Mouse (Mus musculus) heart, embryonic 15.5 days (tissue): ENCODE measurements around the gene Gm45713. TPM values are rescaled to one million over a fixed set of nuclear protein-coding genes. Genes with fewer than 3 reads are reported as not detected.

Source experiments
- ATAC-seq: fragments of 200-750 bp; cut with Nextera tagmentation; replicated peaks from 2 replicates; pipeline ENCODE4 v1.8.0; 2017; ENCODE audit warnings: low read depth, moderate TSS enrichment; ENCODE audit not compliant: insufficient number of reproducible peaks, insufficient read depth, low FRiP score
- H3K27ac ChIP-seq: fragments of 300-500 bp; sonication (generic); 2 replicates; pipeline ENCODE4 v1.5.1; 2015; ENCODE audit warnings: mild to moderate bottlenecking, inconsistent platforms
- H3K27me3 ChIP-seq: fragments of 300-500 bp; sonication (generic); 2 replicates; pipeline ENCODE4 v1.6.1; 2015; ENCODE audit warnings: inconsistent platforms
- H3K36me3 ChIP-seq: fragments of 300-500 bp; sonication (generic); 2 replicates; pipeline ENCODE4 v1.6.1; 2015; ENCODE audit warnings: mild to moderate bottlenecking, inconsistent platforms
- H3K4me1 ChIP-seq: fragments of 300-500 bp; sonication (generic); replicated peaks from 2 replicates; pipeline ENCODE4 v1.6.1; 2015; ENCODE audit warnings: inconsistent platforms
- H3K4me2 ChIP-seq: fragments of 300-500 bp; sonication (generic); 2 replicates; pipeline ENCODE4 v1.6.1; 2015; ENCODE audit warnings: inconsistent platforms, mild to moderate bottlenecking, moderate library complexity
- H3K4me3 ChIP-seq: fragments of 300-500 bp; sonication (generic); 2 replicates; pipeline ENCODE4 v1.5.1; 2015; ENCODE audit warnings: mild to moderate bottlenecking, inconsistent platforms
- H3K9ac ChIP-seq: fragments of 300-500 bp; sonication (generic); 2 replicates; pipeline ENCODE4 v1.6.1; 2015; ENCODE audit warnings: mild to moderate bottlenecking, inconsistent platforms
- H3K9me3 ChIP-seq: fragments of 300-500 bp; sonication (generic); replicated peaks from 2 replicates; pipeline ENCODE4 v1.6.1; 2016; ENCODE audit warnings: inconsistent platforms
- WGBS: fragments of 180-500 bp; shearing (Covaris S2); methylation state at CpG from one replicate; pipeline ENCODE4 v1.1.7; 2015; ENCODE audit warnings: mixed read lengths; 5-methylcytosine and 5-hydroxymethylcytosine counted together
- polyA plus RNA-seq: library from polyadenylated mRNA; unstranded; fragments of >200 nt; fragmentation: Nextera tagmentation; extraction: Ambion mirVana; gene quantifications from 2 replicates; pipeline ENCODE4 v1.2.1, GENCODE M21; 2015

Gm45713 gene
- polyA plus RNA-seq, 1 experiment from 2014 or later: not detected

DNA sequence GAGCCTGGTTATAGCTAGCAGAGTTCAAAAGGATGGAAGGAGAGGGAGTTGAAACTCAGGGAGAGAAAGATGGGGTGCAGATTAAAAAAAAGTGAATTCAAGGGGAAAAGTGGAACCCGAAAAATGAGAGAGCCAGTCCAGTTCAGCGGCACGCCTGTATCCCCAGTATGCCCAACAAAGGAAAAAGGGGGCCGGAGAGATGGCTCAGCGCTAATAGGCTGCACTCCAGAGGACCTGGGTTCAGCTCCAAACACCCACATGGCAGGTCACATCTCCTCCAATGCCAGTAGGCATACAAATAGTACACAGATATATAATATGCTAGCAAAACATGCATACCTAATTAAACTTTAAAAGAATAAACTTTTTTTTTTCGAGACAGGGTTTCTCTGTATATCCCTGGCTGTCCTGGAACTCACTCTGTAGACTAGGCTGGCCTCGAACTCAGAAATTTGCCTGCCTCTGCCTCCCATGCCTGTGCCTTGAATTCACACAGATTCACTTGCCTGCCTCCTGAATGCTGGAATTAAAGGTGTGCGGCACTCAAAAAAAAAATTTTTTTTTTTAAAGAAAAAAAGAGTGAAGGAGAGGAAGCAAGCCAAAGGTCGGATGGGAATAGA lies 27.1 kb upstream of the Gm45713 start:
- Histone ChIP-seq H3K27me3 (peaks cover 59% of the 10 kb centered on the region), H3K27ac (no peak overlapping the region), H3K9me3 (no peaks in the 10 kb centered on the region), H3K4me1 (peaks cover 20% of the 10 kb centered on the region), H3K4me2 (no peak overlapping the region), H3K9ac (no peak overlapping the region), H3K4me3 (no peak overlapping the region), H3K36me3 (peaks cover 10% of the 10 kb centered on the region; the same call in 1 of the 2 replicates)
- no peak for ATAC-seq
- 72% methylated on average over 9 of the region's 9 CpGs for WGBS

DNA sequence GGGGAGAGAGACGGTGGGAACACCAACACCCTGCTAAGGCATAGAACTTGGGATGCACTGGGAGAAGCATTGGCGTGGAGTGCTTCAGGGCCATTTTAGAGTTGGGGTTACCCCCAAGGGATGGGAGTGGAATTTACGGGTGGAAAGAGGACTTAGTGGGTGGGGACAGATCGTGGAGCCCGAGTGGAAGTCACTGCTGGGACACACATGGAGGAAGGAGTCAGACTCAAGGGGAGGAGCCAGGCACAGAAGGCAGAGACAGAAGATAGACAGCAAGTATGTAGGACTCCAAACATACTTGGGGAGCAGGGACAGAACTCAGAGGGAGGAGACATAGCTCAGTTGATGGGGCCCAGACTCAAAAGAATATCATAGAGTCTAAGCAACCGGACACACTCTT lies 26.5 kb upstream of the Gm45713 start:
- H3K4me2 ChIP-seq: peak overlapping the region; percentile 81
- H3K27ac ChIP-seq: no peak overlapping the region
- H3K4me1 ChIP-seq: peaks cover 17% of the 10 kb centered on the region
- peak overlapping the region; percentile 30; the same call in 1 of the 2 replicates for H3K9ac ChIP-seq
- no peaks in the 10 kb centered on the region for H3K9me3 ChIP-seq
- WGBS: 26% methylated on average over 6 of the region's 6 CpGs
- peak overlapping the region; percentile 48 for H3K4me3 ChIP-seq
- peaks cover 53% of the 10 kb centered on the region for H3K27me3 ChIP-seq
- no peak for ATAC-seq
- H3K36me3 ChIP-seq: peaks cover 12% of the 10 kb centered on the region; the same call in 1 of the 2 replicates

DNA sequence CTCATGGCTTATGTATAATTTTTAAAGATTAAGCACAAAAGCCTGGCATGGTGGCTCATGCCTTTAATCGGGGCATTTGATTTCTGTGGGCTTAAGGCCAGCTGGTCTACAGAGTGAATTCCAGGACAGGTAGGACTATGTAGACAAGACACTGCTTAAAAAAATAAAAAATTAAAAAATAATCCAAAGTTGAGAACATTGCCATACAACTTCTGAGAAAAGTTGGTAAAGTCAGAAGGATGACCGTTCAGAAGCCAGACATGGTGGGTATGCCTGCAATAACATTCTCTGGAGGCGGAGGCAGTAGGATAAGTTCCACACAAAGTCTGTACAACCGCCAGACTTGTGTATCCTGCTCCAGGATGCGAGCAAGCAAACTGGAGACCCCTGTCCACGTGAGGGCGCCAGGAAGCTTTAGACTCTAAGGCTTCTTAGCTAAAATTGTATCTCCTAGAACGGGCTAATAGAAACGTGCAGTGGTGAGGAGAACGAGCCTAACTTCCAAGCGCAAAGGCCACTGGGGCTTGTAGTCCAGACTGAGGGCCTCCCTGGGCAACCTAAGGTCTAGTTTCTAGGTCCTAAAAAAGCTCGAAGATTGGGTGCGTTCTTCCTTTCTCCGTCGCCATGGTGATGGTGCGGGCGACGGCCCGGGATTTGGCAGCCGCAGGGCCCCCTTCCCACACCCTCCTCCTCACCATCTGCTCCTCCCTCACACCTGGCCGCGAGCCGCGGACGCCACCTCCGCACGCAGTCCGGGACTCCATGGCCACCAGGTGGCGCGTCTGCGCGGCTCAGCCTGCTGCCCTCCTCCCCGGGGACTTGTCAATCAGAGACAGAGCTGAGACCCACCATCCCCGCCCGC lies 25.8 kb upstream of the Gm45713 start:
- peak overlapping the region; percentile 30 for H3K9ac ChIP-seq
- no peaks in the 10 kb centered on the region for H3K9me3 ChIP-seq
- peaks cover 17% of the 10 kb centered on the region for H3K4me1 ChIP-seq
- peak overlapping the region; percentile 48 for H3K4me3 ChIP-seq
- H3K36me3 ChIP-seq: peaks cover 12% of the 10 kb centered on the region; the same call in 1 of the 2 replicates
- H3K27me3 ChIP-seq: peaks cover 46% of the 10 kb centered on the region
- 4% methylated on average over 35 of the region's 35 CpGs for WGBS
- H3K4me2 ChIP-seq: peak overlapping the region; percentile 81
- peak; percentile 82 for ATAC-seq
- H3K27ac ChIP-seq: no peak overlapping the region

DNA sequence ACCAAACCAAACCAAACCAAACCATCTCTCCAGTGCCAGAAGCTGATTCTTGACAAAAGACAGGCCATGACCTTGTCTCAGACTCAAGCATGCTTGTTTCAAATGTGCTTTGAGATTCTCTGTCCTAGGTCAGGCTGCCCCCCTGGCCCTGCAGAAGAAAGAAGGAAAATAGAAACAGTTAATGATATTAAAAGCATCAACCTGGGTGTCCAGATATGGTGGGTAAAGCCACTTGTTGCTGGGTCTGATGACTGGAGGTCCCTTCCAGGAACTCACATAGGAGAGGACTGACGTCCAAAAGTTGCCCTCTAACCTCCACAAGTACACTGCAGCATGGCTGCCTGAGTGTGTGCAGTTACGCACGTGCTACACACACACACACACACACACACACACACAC lies 24.8 kb upstream of the Gm45713 start:
- 87% methylated on average over 3 of the region's 3 CpGs for WGBS
- Histone ChIP-seq H3K36me3 (peaks cover 12% of the 10 kb centered on the region; the same call in 1 of the 2 replicates), H3K9me3 (no peaks in the 10 kb centered on the region), H3K27ac (no peak overlapping the region), H3K4me1 (peaks cover 17% of the 10 kb centered on the region), H3K4me2 (no peak overlapping the region), H3K27me3 (peaks cover 36% of the 10 kb centered on the region), H3K9ac (no peak overlapping the region), H3K4me3 (no peak overlapping the region)
- no peak for ATAC-seq

DNA sequence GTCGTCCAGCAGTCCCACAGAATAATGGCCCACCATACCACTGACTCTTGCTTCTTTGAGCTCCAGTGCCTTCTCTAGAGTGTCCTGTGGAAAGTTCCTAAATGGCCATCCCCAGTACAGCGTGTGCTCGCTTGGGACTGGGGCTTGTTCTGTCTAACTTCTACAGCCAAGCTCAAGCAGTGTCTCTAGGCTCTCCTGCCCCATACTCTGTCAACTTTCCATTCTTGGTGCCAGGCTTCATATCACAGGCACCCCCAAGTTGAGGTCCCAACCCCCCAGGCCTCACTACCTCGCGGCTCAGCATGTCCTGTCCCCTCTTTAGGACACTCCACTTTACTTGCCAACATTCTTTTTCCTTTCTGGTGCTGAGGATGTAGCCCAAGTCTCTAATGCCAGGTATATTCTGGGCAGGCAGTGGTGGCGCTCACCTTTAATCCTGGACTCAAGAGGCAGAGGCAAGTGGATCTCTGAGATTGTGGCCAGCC lies 24.3 kb upstream of the Gm45713 start:
- no peak overlapping the region for H3K27ac ChIP-seq
- peaks cover 12% of the 10 kb centered on the region; the same call in 1 of the 2 replicates for H3K36me3 ChIP-seq
- H3K4me3 ChIP-seq: no peak overlapping the region
- peaks cover 17% of the 10 kb centered on the region for H3K4me1 ChIP-seq
- H3K9ac ChIP-seq: no peak overlapping the region
- no peak overlapping the region for H3K4me2 ChIP-seq
- WGBS: 90% methylated on average over 6 of the region's 6 CpGs
- no peaks in the 10 kb centered on the region for H3K9me3 ChIP-seq
- ATAC-seq: no peak
- H3K27me3 ChIP-seq: peaks cover 31% of the 10 kb centered on the region

DNA sequence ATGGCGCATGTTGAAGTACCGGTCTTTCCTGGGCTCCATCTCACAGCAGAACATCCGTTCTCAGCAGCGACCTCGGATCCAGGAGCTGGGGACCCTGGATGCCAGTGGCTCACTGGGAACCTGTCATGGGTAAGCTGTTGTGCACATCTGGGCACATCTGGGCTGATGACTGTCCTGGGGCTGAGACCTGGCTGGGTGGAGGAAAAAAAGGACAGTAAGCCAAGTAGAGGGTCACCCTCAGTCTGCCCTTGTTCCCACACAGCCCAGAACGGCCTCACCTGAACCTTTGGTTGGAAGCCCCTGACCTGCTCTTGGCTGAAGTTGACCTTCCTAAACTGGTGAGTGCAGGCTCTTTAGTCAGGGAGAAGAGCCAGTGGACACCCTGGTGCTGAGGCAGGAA lies 23.0 kb upstream of the Gm45713 start:
- Histone ChIP-seq H3K4me1 (peaks cover 20% of the 10 kb centered on the region), H3K27ac (no peak overlapping the region), H3K9me3 (no peaks in the 10 kb centered on the region), H3K27me3 (peaks cover 17% of the 10 kb centered on the region), H3K36me3 (peaks cover 12% of the 10 kb centered on the region; the same call in 1 of the 2 replicates), H3K4me3 (no peak overlapping the region), H3K4me2 (no peak overlapping the region), H3K9ac (no peak overlapping the region)
- 93% methylated on average over 6 of the region's 6 CpGs for WGBS
- ATAC-seq: no peak

DNA sequence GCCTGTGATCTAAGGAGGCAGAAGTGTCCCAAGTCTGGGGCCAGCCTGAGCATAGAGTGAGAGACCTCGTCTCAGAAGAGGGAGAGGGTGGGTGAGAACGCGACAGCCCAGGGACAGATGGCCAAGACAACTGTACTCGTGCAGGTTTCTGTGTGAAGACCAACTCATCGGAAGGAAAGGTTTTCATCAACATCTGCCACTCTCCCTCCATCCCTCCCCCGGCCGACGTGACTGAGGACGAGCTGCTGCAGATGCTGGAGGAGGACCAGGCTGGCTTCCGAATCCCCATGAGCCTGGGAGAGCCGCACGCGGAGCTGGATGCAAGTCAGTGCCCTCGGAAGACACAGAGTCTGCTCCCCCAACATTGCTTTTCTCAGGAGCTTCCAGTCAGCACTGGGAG lies 21.4 kb upstream of the Gm45713 start:
- H3K4me2 ChIP-seq: no peak overlapping the region
- no peak overlapping the region for H3K4me3 ChIP-seq
- H3K27ac ChIP-seq: no peak overlapping the region
- peaks cover 2% of the 10 kb centered on the region for H3K27me3 ChIP-seq
- H3K4me1 ChIP-seq: peaks cover 18% of the 10 kb centered on the region
- no peak for ATAC-seq
- H3K9ac ChIP-seq: no peak overlapping the region
- no peaks in the 10 kb centered on the region for H3K9me3 ChIP-seq
- peaks cover 12% of the 10 kb centered on the region; the same call in 1 of the 2 replicates for H3K36me3 ChIP-seq
- 88% methylated on average over 14 of the region's 14 CpGs for WGBS

DNA sequence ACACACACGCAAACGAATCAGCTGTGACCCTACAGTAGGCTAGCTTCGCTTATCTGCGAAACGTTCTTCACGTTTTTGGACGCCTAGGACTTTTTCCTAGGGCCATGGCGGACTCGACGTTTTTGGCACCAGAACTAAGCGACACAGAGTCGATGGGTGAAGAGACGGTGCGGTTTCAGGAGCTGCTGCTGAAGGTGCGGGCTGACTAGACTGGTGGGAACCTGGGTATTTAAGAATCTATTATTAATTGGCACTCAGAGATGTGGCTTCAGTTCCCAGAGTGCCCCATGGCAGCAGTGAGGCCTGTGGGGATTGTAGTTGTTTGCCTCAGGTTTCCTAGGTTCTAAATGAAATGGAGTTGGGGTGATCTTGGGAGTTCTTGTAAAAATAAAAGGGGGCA lies 20.2 kb upstream of the Gm45713 start:
- WGBS: 93% methylated on average over 15 of the region's 15 CpGs
- Histone ChIP-seq H3K4me1 (peaks cover 12% of the 10 kb centered on the region), H3K4me3 (no peak overlapping the region), H3K9me3 (no peaks in the 10 kb centered on the region), H3K9ac (no peak overlapping the region), H3K27ac (no peak overlapping the region), H3K36me3 (peaks cover 12% of the 10 kb centered on the region; the same call in 1 of the 2 replicates), H3K27me3 (no peaks in the 10 kb centered on the region), H3K4me2 (no peak overlapping the region)
- no peak for ATAC-seq

DNA sequence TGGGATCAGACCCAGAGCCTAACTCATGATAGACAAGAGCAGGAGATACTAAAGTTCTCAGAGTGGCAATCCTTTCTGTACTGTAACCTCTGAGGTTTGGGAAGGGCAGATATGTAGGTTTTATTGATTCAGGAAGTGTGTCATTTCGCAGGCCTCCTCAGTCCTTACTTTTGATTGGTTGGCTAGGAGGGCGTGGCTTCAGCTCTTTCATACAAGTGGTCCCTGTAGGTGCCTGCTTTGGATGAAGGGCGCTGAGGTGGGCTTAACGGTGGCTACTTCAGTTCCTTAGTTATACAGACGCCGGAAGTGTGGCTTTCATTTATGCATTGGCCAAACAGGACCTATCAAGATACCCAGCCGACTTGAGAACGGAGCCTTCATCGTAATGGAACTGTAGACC lies 19.6 kb upstream of the Gm45713 start:
- peaks cover 12% of the 10 kb centered on the region; the same call in 1 of the 2 replicates for H3K36me3 ChIP-seq
- H3K9ac ChIP-seq: no peak overlapping the region
- H3K4me1 ChIP-seq: peaks cover 13% of the 10 kb centered on the region
- H3K27ac ChIP-seq: 0 out of 2 replicates have a peak overlapping the region, but pooled peaks have one; percentile 54
- no peak for ATAC-seq
- H3K27me3 ChIP-seq: no peaks in the 10 kb centered on the region
- no peaks in the 10 kb centered on the region for H3K9me3 ChIP-seq
- 85% methylated on average over 9 of the region's 9 CpGs for WGBS
- H3K4me2 ChIP-seq: no peak overlapping the region
- H3K4me3 ChIP-seq: no peak overlapping the region

DNA sequence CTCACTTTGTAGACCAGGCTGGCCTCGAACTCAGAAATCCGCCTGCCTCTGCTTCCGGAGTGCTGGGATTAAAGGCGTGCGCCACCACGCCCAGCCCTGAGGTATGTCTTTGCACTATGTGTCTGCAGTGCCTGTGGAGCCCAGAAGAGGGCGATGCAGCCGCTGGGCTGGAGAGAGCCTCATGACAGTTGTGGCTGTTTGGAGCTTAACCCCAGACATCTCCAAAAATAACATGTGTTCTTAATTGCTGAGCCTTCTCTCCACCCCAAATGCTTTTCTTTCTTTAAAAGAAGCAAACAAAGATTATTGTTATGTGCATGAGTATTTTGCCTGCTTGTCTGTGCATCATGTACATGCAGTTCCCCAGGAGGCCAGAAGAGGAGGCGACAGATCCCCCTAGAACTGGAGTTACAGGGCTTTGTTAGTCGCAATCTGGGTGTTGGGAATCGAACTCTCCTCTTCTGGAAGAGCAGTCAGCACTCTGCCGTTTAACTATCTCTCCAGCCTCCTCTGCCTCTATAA lies 19.0 kb upstream of the Gm45713 start:
- H3K4me2 ChIP-seq: peak overlapping the region; percentile 69
- H3K36me3 ChIP-seq: peaks cover 12% of the 10 kb centered on the region; the same call in 1 of the 2 replicates
- 0 out of 2 replicates have a peak overlapping the region, but pooled peaks have one; percentile 12 for H3K9ac ChIP-seq
- peak overlapping the region; percentile 54 for H3K27ac ChIP-seq
- peak overlapping the region; percentile 91 for H3K4me3 ChIP-seq
- H3K4me1 ChIP-seq: peaks cover 15% of the 10 kb centered on the region
- H3K27me3 ChIP-seq: no peaks in the 10 kb centered on the region
- no peak; the same call in 1 of the 2 replicates for ATAC-seq
- WGBS: 71% methylated on average over 12 of the region's 12 CpGs
- H3K9me3 ChIP-seq: no peaks in the 10 kb centered on the region
